Mouse (Mus musculus): ENCODE data around the gene Bicc1. TPM values are rescaled to one million over a fixed set of nuclear protein-coding genes. Genes with fewer than 3 reads are reported as not detected.

Bicc1 gene
- polyA plus RNA-seq, 1 experiment from 2014 or later = 44.8 TPM

DNA sequence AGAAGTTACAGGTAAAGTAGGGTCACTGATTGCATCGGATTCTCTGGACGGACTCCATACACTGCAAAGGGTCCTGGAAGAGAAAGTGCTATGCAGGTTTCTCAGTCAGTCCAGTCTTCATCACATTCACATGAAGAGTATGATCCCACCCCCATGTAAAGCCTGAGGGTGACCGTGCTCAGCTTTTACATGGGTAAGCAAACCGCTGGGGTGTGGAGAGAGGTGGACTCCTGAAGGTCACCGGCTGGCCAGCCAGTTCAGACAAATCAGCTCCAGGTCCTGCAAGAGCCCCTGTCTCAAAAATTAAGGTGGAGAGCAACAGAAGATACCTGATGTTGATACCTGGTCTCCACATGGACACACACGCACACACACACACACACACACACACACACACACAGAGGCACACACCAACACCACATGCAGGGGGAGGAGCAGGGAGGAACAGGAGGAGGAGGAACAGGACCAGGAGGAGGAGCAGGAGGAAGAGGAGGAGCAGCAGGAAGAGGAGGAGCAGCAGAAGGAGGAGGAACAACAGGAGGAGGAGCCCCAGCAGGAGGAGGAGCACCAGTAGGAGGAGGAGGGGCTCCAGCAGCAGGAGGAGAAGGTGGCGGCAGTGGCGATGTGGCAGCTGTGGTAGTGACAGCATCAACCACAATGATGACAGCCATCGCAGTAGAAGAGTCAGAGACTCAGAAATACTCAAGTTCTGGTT lies 52.9 kb downstream of the Bicc1 start:
- DNase-seq (ENCODE audit: low spot score) = no peak
- Histone ChIP-seq H3K9ac (ENCODE audit: low read depth, low read length) (no peak overlapping the region), H3K36me3 (ENCODE audit: control insufficient read depth, insufficient read depth, low read length) (no peaks in the 10 kb centered on the region), H3K4me1 (ENCODE audit: control insufficient read depth, insufficient read depth, low read length) (no peaks in the 10 kb centered on the region; the same call in 1 of the 2 replicates), H3K27ac (replicated peaks; ENCODE audit: low read depth, low read length) (no peak overlapping the region), H3K4me2 (ENCODE audit: low read depth, low read length) (no peak overlapping the region), H3K4me3 (ENCODE audit: low read depth, low read length) (no peak overlapping the region), H3K9me3 (ENCODE audit: control insufficient read depth, low read length) (no peaks in the 10 kb centered on the region), H3K27me3 (replicated peaks; ENCODE audit: control insufficient read depth, insufficient read depth, low read length) (no peaks in the 10 kb centered on the region)
- WGBS = 94% methylated on average over 9 of the region's 9 CpGs
- ATAC-seq (ENCODE audit: low read depth) = no peak

DNA sequence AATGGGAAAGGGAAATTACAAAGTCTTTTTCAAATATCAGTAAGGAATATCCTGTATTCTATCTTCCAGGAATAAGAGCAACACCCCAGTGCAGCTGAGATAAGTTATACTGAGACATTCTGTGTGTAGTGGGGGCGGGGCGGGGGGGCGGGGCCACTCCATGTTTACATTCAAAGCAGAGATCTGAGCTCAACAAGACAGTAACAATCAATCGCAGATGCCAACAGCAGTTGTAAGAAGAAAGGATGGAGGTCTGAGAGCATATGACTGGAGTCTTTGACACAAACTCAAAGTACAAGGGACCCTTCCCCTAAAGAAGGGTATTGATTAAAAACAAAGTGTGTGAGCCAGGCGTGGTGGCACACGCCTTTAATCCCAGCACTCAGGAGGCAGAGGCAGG lies 54.7 kb downstream of the Bicc1 start:
- no peaks in the 10 kb centered on the region for H3K27me3 ChIP-seq (replicated peaks; ENCODE audit: control insufficient read depth, insufficient read depth, low read length)
- 73% methylated on average over 6 of the region's 6 CpGs for WGBS
- no peak overlapping the region for H3K4me2 ChIP-seq (ENCODE audit: low read depth, low read length)
- DNase-seq (ENCODE audit: low spot score) = no peak
- no peaks in the 10 kb centered on the region for H3K9me3 ChIP-seq (ENCODE audit: control insufficient read depth, low read length)
- no peaks in the 10 kb centered on the region; the same call in 1 of the 2 replicates for H3K4me1 ChIP-seq (ENCODE audit: control insufficient read depth, insufficient read depth, low read length)
- H3K27ac ChIP-seq (replicated peaks; ENCODE audit: low read depth, low read length) = no peak overlapping the region
- no peak overlapping the region for H3K4me3 ChIP-seq (ENCODE audit: low read depth, low read length)
- no peak overlapping the region for H3K9ac ChIP-seq (ENCODE audit: low read depth, low read length)
- H3K36me3 ChIP-seq (ENCODE audit: control insufficient read depth, insufficient read depth, low read length) = no peaks in the 10 kb centered on the region
- no peak for ATAC-seq (ENCODE audit: low read depth)

DNA sequence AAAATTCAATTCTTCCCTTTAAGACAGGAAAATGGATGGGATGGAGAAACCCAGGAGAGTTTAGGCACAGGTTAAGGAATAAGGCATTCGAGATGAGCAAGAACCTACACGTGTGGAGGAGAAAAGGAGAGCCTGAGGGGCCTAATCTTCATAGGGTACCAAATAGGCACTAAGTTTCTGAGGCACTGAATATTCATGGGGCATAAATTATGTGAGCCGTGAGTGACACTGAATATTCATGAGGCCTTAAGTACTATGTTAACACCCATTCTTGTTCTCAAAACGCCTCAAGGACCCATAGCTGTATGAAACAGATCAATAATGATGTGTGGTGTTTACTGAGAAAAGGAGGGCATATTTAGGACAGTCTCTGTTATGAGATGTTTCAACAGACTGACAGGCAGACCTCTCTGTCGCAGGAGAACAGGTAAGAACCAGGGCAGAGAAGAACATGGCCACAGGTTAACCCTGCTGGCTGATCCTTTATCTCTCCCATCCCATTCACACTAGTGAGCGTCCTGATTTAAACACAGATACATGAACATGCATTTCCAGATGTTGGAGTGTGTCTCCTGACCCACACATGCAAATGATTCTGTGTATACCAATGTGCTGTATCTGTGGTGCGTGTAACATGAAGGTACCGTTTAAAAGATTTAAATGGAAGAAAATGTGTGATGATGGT lies 58.5 kb downstream of the Bicc1 start:
- H3K27ac ChIP-seq (replicated peaks; ENCODE audit: low read depth, low read length) = no peak overlapping the region
- no peak for ATAC-seq (ENCODE audit: low read depth)
- no peak overlapping the region for H3K4me3 ChIP-seq (ENCODE audit: low read depth, low read length)

DNA sequence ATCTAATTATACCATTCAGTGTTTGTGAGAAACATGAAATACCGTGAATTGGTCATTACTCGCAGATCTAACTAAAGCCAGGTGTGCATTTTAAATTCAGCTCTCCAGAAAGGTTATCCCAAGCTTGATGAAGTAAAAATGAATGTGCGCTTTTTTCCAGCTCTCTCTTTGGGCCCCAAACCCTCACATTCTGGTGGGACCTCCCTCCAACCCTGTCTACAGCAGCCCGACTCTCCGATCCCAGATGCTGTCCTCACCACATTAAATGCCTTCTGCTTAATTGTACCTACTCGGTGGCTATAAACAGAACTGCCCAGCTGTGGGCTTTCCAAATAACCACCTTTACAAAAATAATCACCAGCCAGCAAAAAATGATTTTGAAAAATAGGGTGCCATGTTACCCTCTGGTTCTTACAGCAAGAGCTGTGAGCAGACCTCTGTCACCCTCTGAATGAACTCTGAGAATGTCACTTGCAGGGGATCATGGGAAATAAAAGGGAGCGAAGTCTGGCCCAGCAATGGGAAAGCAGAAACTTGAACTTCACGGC lies 64.7 kb downstream of the Bicc1 start:
- Histone ChIP-seq H3K36me3 (ENCODE audit: control insufficient read depth, insufficient read depth, low read length) (no peaks in the 10 kb centered on the region), H3K27ac (replicated peaks; ENCODE audit: low read depth, low read length) (peak overlapping the region; percentile 67), H3K4me3 (ENCODE audit: low read depth, low read length) (no peak overlapping the region), H3K27me3 (replicated peaks; ENCODE audit: control insufficient read depth, insufficient read depth, low read length) (no peaks in the 10 kb centered on the region), H3K9ac (ENCODE audit: low read depth, low read length) (no peak overlapping the region), H3K9me3 (ENCODE audit: control insufficient read depth, low read length) (no peaks in the 10 kb centered on the region), H3K4me2 (ENCODE audit: low read depth, low read length) (no peak overlapping the region; the same call in 1 of the 2 replicates), H3K4me1 (ENCODE audit: control insufficient read depth, insufficient read depth, low read length) (peaks cover 7% of the 10 kb centered on the region)
- 51% methylated on average over 8 of the region's 8 CpGs for WGBS
- ATAC-seq (ENCODE audit: low read depth) (no peak), DNase-seq (ENCODE audit: low spot score) (no peak)

More for the DNA sequence above, 58.5 kb downstream of the Bicc1 start:
- Histone ChIP-seq H3K9me3 (ENCODE audit: control insufficient read depth, low read length) (no peaks in the 10 kb centered on the region), H3K27me3 (replicated peaks; ENCODE audit: control insufficient read depth, insufficient read depth, low read length) (no peaks in the 10 kb centered on the region), H3K4me1 (ENCODE audit: control insufficient read depth, insufficient read depth, low read length) (no peaks in the 10 kb centered on the region; the same call in 1 of the 2 replicates), H3K9ac (ENCODE audit: low read depth, low read length) (no peak overlapping the region), H3K4me2 (ENCODE audit: low read depth, low read length) (no peak overlapping the region), H3K36me3 (ENCODE audit: control insufficient read depth, insufficient read depth, low read length) (no peaks in the 10 kb centered on the region)
- WGBS = 70% methylated on average over 8 of the region's 8 CpGs
- DNase-seq (ENCODE audit: low spot score) = no peak

DNA sequence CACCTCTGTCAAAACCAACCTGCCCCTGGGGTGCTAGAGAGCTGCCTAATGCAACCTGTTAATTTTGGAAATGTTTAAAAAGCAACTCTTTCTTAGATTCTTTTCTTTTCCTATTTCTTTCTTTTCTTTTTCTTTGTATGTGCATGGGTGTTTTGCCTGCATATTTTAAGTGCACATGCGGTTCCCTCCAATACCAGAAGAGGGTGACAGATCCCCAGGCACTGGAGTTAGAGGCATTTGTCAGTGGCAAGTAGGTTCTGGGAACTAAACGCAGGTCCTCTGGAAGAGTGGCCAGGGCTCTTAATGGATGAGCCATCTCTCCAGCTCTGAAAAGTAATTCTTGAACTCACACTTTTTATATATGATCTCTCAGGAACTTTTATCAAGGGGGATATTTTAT lies 66.2 kb downstream of the Bicc1 start:
- ATAC-seq (ENCODE audit: low read depth) = no peak
- 95% methylated on average over 2 of the region's 2 CpGs for WGBS
- H3K9me3 ChIP-seq (ENCODE audit: control insufficient read depth, low read length) = no peaks in the 10 kb centered on the region

DNA sequence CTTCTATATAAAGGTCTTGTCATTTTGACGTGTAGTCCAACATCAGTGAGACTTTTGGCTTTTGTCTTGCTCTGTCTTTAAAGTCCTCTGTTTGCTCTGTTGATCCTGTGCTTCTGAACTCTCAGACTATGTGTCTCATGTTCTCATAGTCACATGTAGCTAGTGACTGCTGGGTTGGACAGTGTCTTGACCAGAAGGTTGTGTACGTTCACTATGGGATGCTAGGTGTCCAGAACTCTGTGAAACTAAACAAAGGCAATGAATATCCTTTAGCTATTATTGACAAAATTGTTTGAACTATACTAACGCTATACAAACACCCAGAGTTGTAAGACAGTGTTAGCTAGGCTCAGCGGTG lies 72.2 kb downstream of the Bicc1 start:
- H3K27me3 ChIP-seq (replicated peaks; ENCODE audit: control insufficient read depth, insufficient read depth, low read length) = no peaks in the 10 kb centered on the region
- no peaks in the 10 kb centered on the region for H3K9me3 ChIP-seq (ENCODE audit: control insufficient read depth, low read length)
- no peak for ATAC-seq (ENCODE audit: low read depth)
- peaks cover 25% of the 10 kb centered on the region for H3K4me1 ChIP-seq (ENCODE audit: control insufficient read depth, insufficient read depth, low read length)
- no peak overlapping the region for H3K9ac ChIP-seq (ENCODE audit: low read depth, low read length)
- H3K4me3 ChIP-seq (ENCODE audit: low read depth, low read length) = no peak overlapping the region
- H3K36me3 ChIP-seq (ENCODE audit: control insufficient read depth, insufficient read depth, low read length) = no peaks in the 10 kb centered on the region
- WGBS = 80% methylated on average over 4 of the region's 4 CpGs
- DNase-seq (ENCODE audit: low spot score) = no peak
- no peak overlapping the region for H3K27ac ChIP-seq (replicated peaks; ENCODE audit: low read depth, low read length)
- H3K4me2 ChIP-seq (ENCODE audit: low read depth, low read length) = no peak overlapping the region

More for the DNA sequence above, 66.2 kb downstream of the Bicc1 start:
- Histone ChIP-seq H3K27me3 (replicated peaks; ENCODE audit: control insufficient read depth, insufficient read depth, low read length) (no peaks in the 10 kb centered on the region), H3K27ac (replicated peaks; ENCODE audit: low read depth, low read length) (no peak overlapping the region; the same call in 1 of the 2 replicates), H3K9ac (ENCODE audit: low read depth, low read length) (no peak overlapping the region), H3K36me3 (ENCODE audit: control insufficient read depth, insufficient read depth, low read length) (no peaks in the 10 kb centered on the region), H3K4me1 (ENCODE audit: control insufficient read depth, insufficient read depth, low read length) (peaks cover 7% of the 10 kb centered on the region), H3K4me2 (ENCODE audit: low read depth, low read length) (no peak overlapping the region), H3K4me3 (ENCODE audit: low read depth, low read length) (no peak overlapping the region)
- no peak for DNase-seq (ENCODE audit: low spot score)

DNA sequence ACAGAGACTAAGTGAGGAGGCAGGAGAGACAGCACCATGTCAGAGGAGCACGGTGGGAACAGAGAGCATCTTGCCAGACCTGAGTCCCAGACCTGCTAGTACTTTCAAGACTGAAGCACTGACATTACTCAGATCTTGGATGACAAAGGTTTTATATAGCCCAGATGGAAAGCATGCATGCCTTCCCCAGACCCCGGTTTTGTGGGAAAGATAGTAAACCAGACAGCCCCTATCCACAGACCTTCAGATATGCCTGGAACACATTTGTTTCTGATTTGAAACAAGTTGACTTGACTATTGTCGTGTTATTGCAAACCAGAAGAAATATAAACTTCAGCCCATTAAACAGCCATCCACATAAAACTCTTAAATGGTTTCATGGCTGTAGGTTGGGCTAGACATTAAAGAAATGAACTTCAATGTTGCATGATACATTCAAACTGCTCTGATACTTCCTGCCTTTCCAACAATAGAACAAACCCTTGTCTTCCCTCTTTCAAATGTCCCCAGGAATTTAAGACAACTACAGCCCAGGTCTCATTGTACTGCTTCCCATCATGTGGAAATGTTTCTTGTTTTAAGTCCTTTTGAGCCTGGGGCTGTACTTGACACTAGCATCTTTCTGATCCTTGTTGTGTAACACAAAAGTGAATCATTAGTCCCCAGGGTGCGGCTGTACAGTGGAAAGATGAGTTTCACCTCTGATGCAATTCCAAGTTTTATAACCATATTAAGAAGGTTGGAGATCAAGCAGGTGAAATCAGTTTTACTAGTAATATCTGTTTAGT lies 72.7 kb downstream of the Bicc1 start:
- H3K9ac ChIP-seq (ENCODE audit: low read depth, low read length) = no peak overlapping the region
- H3K36me3 ChIP-seq (ENCODE audit: control insufficient read depth, insufficient read depth, low read length) = no peaks in the 10 kb centered on the region
- H3K9me3 ChIP-seq (ENCODE audit: control insufficient read depth, low read length) = no peaks in the 10 kb centered on the region
- no peak for ATAC-seq (ENCODE audit: low read depth)
- no peak overlapping the region for H3K4me3 ChIP-seq (ENCODE audit: low read depth, low read length)
- 61% methylated on average over 4 of the region's 4 CpGs for WGBS
- peaks cover 25% of the 10 kb centered on the region for H3K4me1 ChIP-seq (ENCODE audit: control insufficient read depth, insufficient read depth, low read length)
- no peak for DNase-seq (ENCODE audit: low spot score)
- no peaks in the 10 kb centered on the region for H3K27me3 ChIP-seq (replicated peaks; ENCODE audit: control insufficient read depth, insufficient read depth, low read length)
- H3K4me2 ChIP-seq (ENCODE audit: low read depth, low read length) = no peak overlapping the region
- no peak overlapping the region for H3K27ac ChIP-seq (replicated peaks; ENCODE audit: low read depth, low read length)

DNA sequence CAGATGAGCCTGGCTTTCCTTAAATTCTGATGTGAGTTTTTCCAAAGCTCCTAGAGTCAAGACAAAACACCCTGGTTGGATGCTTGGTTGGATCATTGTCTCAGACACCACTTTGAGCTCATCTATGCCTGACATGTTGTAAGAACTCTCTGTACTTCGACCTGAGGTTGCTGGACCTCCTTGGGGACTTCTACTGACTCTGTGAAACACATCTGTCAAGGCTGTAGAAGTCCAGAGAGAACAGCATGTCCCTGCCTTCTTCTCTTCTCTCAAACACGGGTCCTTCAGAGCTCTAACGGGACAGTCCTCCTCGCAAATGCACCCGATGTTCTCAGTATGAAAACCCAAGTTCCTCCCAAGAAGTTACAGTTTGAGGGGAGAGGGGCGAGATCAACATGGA lies 76.5 kb downstream of the Bicc1 start:
- H3K9ac ChIP-seq (ENCODE audit: low read depth, low read length) = no peak overlapping the region
- H3K27ac ChIP-seq (replicated peaks; ENCODE audit: low read depth, low read length) = peak overlapping the region; percentile 66
- H3K27me3 ChIP-seq (replicated peaks; ENCODE audit: control insufficient read depth, insufficient read depth, low read length) = no peaks in the 10 kb centered on the region
- DNase-seq (ENCODE audit: low spot score) = no peak
- H3K4me3 ChIP-seq (ENCODE audit: low read depth, low read length) = no peak overlapping the region
- H3K36me3 ChIP-seq (ENCODE audit: control insufficient read depth, insufficient read depth, low read length) = 0 out of 2 replicates have a peak, but pooled peaks cover 7% of the 10 kb centered on the region
- no peaks in the 10 kb centered on the region for H3K9me3 ChIP-seq (ENCODE audit: control insufficient read depth, low read length)
- H3K4me2 ChIP-seq (ENCODE audit: low read depth, low read length) = no peak overlapping the region
- peaks cover 25% of the 10 kb centered on the region for H3K4me1 ChIP-seq (ENCODE audit: control insufficient read depth, insufficient read depth, low read length)
- ATAC-seq (ENCODE audit: low read depth) = no peak
- WGBS = 73% methylated on average over 6 of the region's 6 CpGs
